Mouse (Mus musculus) limb, embryonic 11.5 days (tissue): ENCODE measurements around the gene Mgam. TPM values are rescaled to one million over a fixed set of nuclear protein-coding genes. Genes with fewer than 3 reads are reported as not detected.
"Not testable (repeated sequence)": the region's sequence is repeated elsewhere in the genome, so short reads cannot be mapped to it uniquely, and the experiment has no call there.

Experiments used
- ATAC-seq: fragments of 200-750 bp; cut with Nextera tagmentation; 2 replicates; pipeline ENCODE4 v1.8.0; 2017; ENCODE audit warnings: low read depth; ENCODE audit not compliant: insufficient number of reproducible peaks, low FRiP score, low TSS enrichment
- DNase-seq: peaks from one replicate; pipeline ENCODE4 v3.0.0-alpha.2; 2015; ENCODE audit warnings: low spot score
- H3K27ac ChIP-seq: fragments of 300-500 bp; sonication (generic); replicated peaks from 2 replicates; pipeline ENCODE4 v1.5.1; 2014; ENCODE audit warnings: low read depth, mild to moderate bottlenecking, low read length
- H3K27me3 ChIP-seq: fragments of 300-500 bp; sonication (generic); 2 replicates; pipeline ENCODE4 v1.6.1; 2014; ENCODE audit warnings: mild to moderate bottlenecking, low read length, mixed read lengths; ENCODE audit not compliant: control insufficient read depth, insufficient read depth
- H3K36me3 ChIP-seq: fragments of 300-500 bp; sonication (generic); 2 replicates; pipeline ENCODE4 v1.6.1; 2014; ENCODE audit warnings: mild to moderate bottlenecking, low read length, moderate library complexity, mixed read lengths; ENCODE audit not compliant: control insufficient read depth, insufficient read depth
- H3K4me1 ChIP-seq: fragments of 300-500 bp; sonication (generic); 2 replicates; pipeline ENCODE4 v1.6.1; 2014; ENCODE audit warnings: low read length, mixed read lengths; ENCODE audit not compliant: control insufficient read depth, insufficient read depth
- H3K4me2 ChIP-seq: fragments of 300-500 bp; sonication (generic); 2 replicates; pipeline ENCODE4 v1.6.1; 2014; ENCODE audit warnings: low read depth, mild to moderate bottlenecking, moderate library complexity; ENCODE audit not compliant: severe bottlenecking
- H3K4me3 ChIP-seq: fragments of 300-500 bp; sonication (generic); 2 replicates; pipeline ENCODE4 v1.5.1; 2014; ENCODE audit warnings: low read depth, low read length
- H3K9ac ChIP-seq: fragments of 300-500 bp; sonication (generic); 2 replicates; pipeline ENCODE4 v1.6.1; 2014; ENCODE audit warnings: mild to moderate bottlenecking, low read length
- H3K9me3 ChIP-seq: fragments of 300-500 bp; sonication (generic); 2 replicates; pipeline ENCODE4 v1.6.1; 2016; ENCODE audit warnings: low read length; ENCODE audit not compliant: control insufficient read depth
- WGBS: fragments of 180-500 bp; shearing (Covaris S2); extraction: QIAGEN DNeasy Blood & Tissue Kit; methylation state at CpG from one replicate; pipeline ENCODE4 v1.1.7; 2014; 5-methylcytosine and 5-hydroxymethylcytosine counted together
- polyA plus RNA-seq: library from polyadenylated mRNA; unstranded; fragments of >200 nt; fragmentation: Nextera tagmentation; extraction: Ambion mirVana; gene quantifications from 2 replicates; pipeline ENCODE4 v1.2.1, GENCODE M21; 2014

Gene Mgam
- polyA plus RNA-seq, 1 experiment from 2014 or later = not detected

GRCm38 (mm10) chr6:40755948-40756347 lies 127.3 kb downstream of the Mgam start:
- no peaks in the 10 kb centered on the region for H3K27me3 ChIP-seq
- H3K9ac ChIP-seq = no peak overlapping the region
- no peak for ATAC-seq
- no peak overlapping the region for H3K4me2 ChIP-seq
- no peak overlapping the region for H3K27ac ChIP-seq
- DNase-seq = no peak
- H3K4me3 ChIP-seq = no peak overlapping the region
- H3K4me1 ChIP-seq = no peaks in the 10 kb centered on the region
- no peaks in the 10 kb centered on the region for H3K9me3 ChIP-seq
- WGBS = 82% methylated on average over 1 of the region's 1 CpGs
- no peaks in the 10 kb centered on the region for H3K36me3 ChIP-seq

- not testable (repeated sequence) for DNase-seq, H3K4me3 ChIP-seq, H3K4me1 ChIP-seq, H3K36me3 ChIP-seq, ATAC-seq, H3K27me3 ChIP-seq, H3K9me3 ChIP-seq, H3K4me2 ChIP-seq, H3K9ac ChIP-seq, H3K27ac ChIP-seq
- 64% methylated on average over 3 of the region's 4 CpGs for WGBS
Observed at GRCm38 (mm10) chr6:40757346-40757745, 128.7 kb downstream of the Mgam start.

GRCm38 (mm10) chr6:40774656-40775055 lies 146.0 kb downstream of the Mgam start:
- H3K4me3 ChIP-seq = no peak overlapping the region
- 87% methylated on average over 3 of the region's 3 CpGs for WGBS
- ATAC-seq (no peak), DNase-seq (no peak)
- no peaks in the 10 kb centered on the region for H3K27me3 ChIP-seq
- no peak overlapping the region for H3K4me2 ChIP-seq
- no peak overlapping the region for H3K27ac ChIP-seq
- no peaks in the 10 kb centered on the region for H3K4me1 ChIP-seq
- H3K9me3 ChIP-seq = no peaks in the 10 kb centered on the region
- H3K9ac ChIP-seq = no peak overlapping the region
- H3K36me3 ChIP-seq = no peaks in the 10 kb centered on the region

- Histone ChIP-seq H3K9me3 (no peaks in the 10 kb centered on the region), H3K9ac (no peak overlapping the region), H3K4me2 (no peak overlapping the region), H3K4me1 (no peaks in the 10 kb centered on the region), H3K4me3 (no peak overlapping the region), H3K27me3 (no peaks in the 10 kb centered on the region), H3K36me3 (no peaks in the 10 kb centered on the region), H3K27ac (no peak overlapping the region)
- no peak for ATAC-seq
- no peak for DNase-seq
- 50% methylated on average over 4 of the region's 4 CpGs for WGBS
Observed at GRCm38 (mm10) chr6:40778458-40778857, 149.8 kb downstream of the Mgam start.

- H3K4me3 ChIP-seq = no peak overlapping the region
- no peak overlapping the region for H3K4me2 ChIP-seq
- no peaks in the 10 kb centered on the region for H3K27me3 ChIP-seq
- H3K9ac ChIP-seq = no peak overlapping the region
- no peaks in the 10 kb centered on the region for H3K36me3 ChIP-seq
- 86% methylated on average over 1 of the region's 1 CpGs for whole genome bisulfite sequencing
- DNase-seq = no peak
- H3K9me3 ChIP-seq = no peaks in the 10 kb centered on the region
- ATAC-seq = no peak
- no peaks in the 10 kb centered on the region for H3K4me1 ChIP-seq
- no peak overlapping the region for H3K27ac ChIP-seq
Observed at GRCm38 (mm10) chr6:40783637-40784036, 155.0 kb downstream of the Mgam start.

GRCm38 (mm10) chr6:40784378-40784777 lies 155.7 kb downstream of the Mgam start:
- Histone ChIP-seq H3K27ac (no peak overlapping the region), H3K4me3 (no peak overlapping the region), H3K4me1 (no peaks in the 10 kb centered on the region), H3K4me2 (no peak overlapping the region), H3K27me3 (no peaks in the 10 kb centered on the region), H3K9me3 (no peaks in the 10 kb centered on the region), H3K9ac (no peak overlapping the region), H3K36me3 (no peaks in the 10 kb centered on the region)
- WGBS = 90% methylated on average over 3 of the region's 3 CpGs
- DNase-seq = no peak
- ATAC-seq = no peak

- H3K4me2 ChIP-seq = no peak overlapping the region
- 75% methylated on average over 4 of the region's 4 CpGs for WGBS
- H3K9ac ChIP-seq = no peak overlapping the region
- no peaks in the 10 kb centered on the region for H3K4me1 ChIP-seq
- H3K27me3 ChIP-seq = no peaks in the 10 kb centered on the region
- no peak overlapping the region for H3K4me3 ChIP-seq
- DNase-seq (no peak), ATAC-seq (no peak)
- H3K9me3 ChIP-seq = no peaks in the 10 kb centered on the region
- H3K27ac ChIP-seq = no peak overlapping the region
- H3K36me3 ChIP-seq = no peaks in the 10 kb centered on the region
Observed at GRCm38 (mm10) chr6:40795077-40795812, 166.6 kb downstream of the Mgam start.

GRCm38 (mm10) chr6:40818237-40818902 lies 189.7 kb downstream of the Mgam start:
- Histone ChIP-seq H3K4me2 (no peak overlapping the region), H3K4me3 (no peak overlapping the region), H3K27me3 (no peaks in the 10 kb centered on the region), H3K9me3 (no peaks in the 10 kb centered on the region), H3K27ac (no peak overlapping the region), H3K36me3 (no peaks in the 10 kb centered on the region), H3K4me1 (no peaks in the 10 kb centered on the region), H3K9ac (no peak overlapping the region)
- DNase-seq = no peak
- 87% methylated on average over 5 of the region's 5 CpGs for WGBS
- no peak for ATAC-seq
